Mouse (Mus musculus) NIH3T3 (cell line): ENCODE results near the gene Polr2c.

Experiments used
- DNase-seq: peaks from one replicate; pipeline ENCODE4 v3.0.0-alpha.2; 2012; ENCODE audit warnings: low read depth

The Polr2c gene

GRCm38 (mm10) chr8:94880742-94881141, 23.5 kb downstream of the Polr2c start:
- no peak for DNase-seq

GRCm38 (mm10) chr8:94888383-94889036, 31.3 kb downstream of the Polr2c start:
- DNase-seq = no peak

- DNase-seq = no peak
Observed at GRCm38 (mm10) chr8:94892917-94893316, 35.7 kb downstream of the Polr2c start.

- no peak for DNase-seq
Observed at GRCm38 (mm10) chr8:94899262-94899661, 42.0 kb downstream of the Polr2c start.

- peak; percentile 39 for DNase-seq
Observed at GRCm38 (mm10) chr8:94900617-94901016, 43.4 kb downstream of the Polr2c start.

GRCm38 (mm10) chr8:94901031-94901430, 43.8 kb downstream of the Polr2c start:
- DNase-seq = no peak

GRCm38 (mm10) chr8:94903709-94904108, 46.5 kb downstream of the Polr2c start:
- DNase-seq = no peak

GRCm38 (mm10) chr8:94904450-94905175, 47.4 kb downstream of the Polr2c start:
- peak; percentile 86 for DNase-seq

GRCm38 (mm10) chr8:94907591-94908300, 50.5 kb downstream of the Polr2c start:
- no peak for DNase-seq

- peak; percentile 87 for DNase-seq
Observed at GRCm38 (mm10) chr8:94908847-94909246, 51.6 kb downstream of the Polr2c start.

- no peak for DNase-seq
Observed at GRCm38 (mm10) chr8:94913061-94913660, 55.9 kb downstream of the Polr2c start.

- peak; percentile 37 for DNase-seq
Observed at GRCm38 (mm10) chr8:94914256-94914655, 57.0 kb downstream of the Polr2c start.

GRCm38 (mm10) chr8:94914701-94915101, 57.5 kb downstream of the Polr2c start:
- peak; percentile 78 for DNase-seq

- DNase-seq = peak; percentile 36
Observed at GRCm38 (mm10) chr8:94916311-94916959, 59.2 kb downstream of the Polr2c start.

- no peak for DNase-seq
Observed at GRCm38 (mm10) chr8:94916960-94917324, 59.7 kb downstream of the Polr2c start.

GRCm38 (mm10) chr8:94917352-94917751, 60.1 kb downstream of the Polr2c start:
- DNase-seq = peak; percentile 99

- peak; percentile 78 for DNase-seq
Observed at GRCm38 (mm10) chr8:94917851-94918495, 60.7 kb downstream of the Polr2c start, which contains the start of gene Ccdc102a. Ccdc102a (minus strand) TSS chr8:94918098.

GRCm38 (mm10) chr8:94919256-94919655, 62.0 kb downstream of the Polr2c start:
- no peak for DNase-seq

GRCm38 (mm10) chr8:94922176-94922575, 64.9 kb downstream of the Polr2c start:
- no peak for DNase-seq

- DNase-seq = peak; percentile 13
Observed at GRCm38 (mm10) chr8:94922602-94923001, 65.4 kb downstream of the Polr2c start.
